Mouse (Mus musculus): ENCODE results near the gene Sept8. TPM values are rescaled to one million over a fixed set of nuclear protein-coding genes. Genes with fewer than 3 reads are reported as not detected.
A peak's percentile ranks its signal among the peaks of the same experiment; 100 is the strongest.

The Sept8 gene
- total RNA-seq (2014; fragmentation: Nextera tagmentation) = 4.4 and 4.9 TPM in 2 replicates
- total RNA-seq (2017) = 4.4 and 5.7 TPM in 2 replicates

DNA sequence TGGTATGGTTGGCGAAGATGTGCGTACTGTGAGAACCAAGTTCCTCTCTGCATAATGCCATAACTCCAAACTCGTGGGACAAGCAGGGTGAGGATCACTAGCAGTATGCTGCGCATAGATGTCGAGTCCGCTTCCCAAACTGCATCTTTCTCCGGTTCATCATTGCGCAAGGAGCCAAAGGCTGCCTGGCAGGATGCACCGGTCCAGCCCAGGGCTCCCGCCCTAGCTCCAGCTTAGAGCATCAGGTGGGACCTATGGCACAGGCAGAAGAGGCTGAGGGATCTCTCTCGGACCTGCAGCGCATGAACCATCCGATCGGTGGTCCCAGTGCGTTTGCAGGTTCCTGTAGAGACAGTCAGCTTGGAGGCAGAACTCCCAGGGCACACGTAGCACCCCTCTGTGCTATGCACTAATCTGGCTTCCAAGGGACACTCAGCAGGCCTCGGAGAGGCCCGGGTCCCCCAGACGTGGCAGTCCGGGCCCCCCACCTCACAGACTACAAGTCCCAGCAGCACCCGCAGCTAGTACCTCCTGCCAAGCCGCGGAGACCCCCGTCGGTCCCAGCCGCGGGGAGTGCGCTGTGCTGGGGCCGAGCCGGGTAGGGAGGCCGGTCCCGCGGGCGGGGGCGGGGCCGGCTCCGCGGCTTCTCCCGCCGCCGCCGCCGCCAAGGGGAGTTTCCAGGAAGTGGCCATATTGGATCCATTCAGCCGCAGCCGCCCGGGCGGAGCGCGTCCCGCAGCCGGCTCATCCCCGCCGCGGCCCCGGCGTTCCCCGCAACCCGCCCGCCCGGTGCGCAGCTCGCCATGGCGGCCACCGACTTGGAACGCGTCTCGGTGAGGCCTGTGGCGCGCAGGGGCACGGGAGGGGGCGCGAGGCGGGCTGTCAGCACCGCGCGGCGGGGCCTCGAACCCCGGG lies at the start of gene Sept8:
Gene Sept8, plus strand, starts transcription at position 51 of the 915 bp plus-strand sequence.
- peak; percentile 74 for ATAC-seq (replicated peaks; ENCODE audit: poor library complexity, severe bottlenecking)

DNA sequence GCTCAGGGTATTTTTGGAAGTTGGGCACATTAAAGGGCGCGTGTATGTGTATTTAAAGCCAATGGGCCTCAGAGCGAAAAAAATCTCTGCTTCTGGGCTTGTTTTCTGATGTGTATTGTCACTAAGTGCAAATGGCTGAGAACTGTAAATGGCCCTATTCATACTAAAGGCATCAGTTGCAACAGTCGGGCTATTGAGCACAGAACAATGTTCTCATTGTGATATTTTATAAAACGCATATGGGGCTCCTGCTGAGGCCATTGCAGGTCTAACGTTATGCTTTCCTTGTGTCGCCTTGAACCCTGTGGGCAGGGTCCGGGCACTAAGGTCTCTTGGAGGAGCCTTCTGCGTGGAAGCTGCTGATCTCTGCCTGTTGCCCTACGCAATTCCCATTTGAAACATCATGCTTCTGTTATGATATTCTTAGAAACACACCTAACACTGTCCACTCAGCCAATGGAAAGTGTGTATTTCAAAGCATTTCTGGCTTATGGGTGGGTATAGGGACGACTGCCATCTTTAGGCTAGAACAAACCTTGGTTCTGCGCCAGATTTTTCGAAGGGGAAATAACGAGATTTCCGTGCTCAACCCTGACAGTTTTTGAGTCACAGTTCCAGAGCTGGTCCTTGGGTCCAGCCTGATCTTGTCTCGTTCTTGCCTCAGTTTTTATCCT lies 49.6 kb upstream of the Sept8 start:
- ATAC-seq (replicated peaks; ENCODE audit: poor library complexity, severe bottlenecking) = no peak

DNA sequence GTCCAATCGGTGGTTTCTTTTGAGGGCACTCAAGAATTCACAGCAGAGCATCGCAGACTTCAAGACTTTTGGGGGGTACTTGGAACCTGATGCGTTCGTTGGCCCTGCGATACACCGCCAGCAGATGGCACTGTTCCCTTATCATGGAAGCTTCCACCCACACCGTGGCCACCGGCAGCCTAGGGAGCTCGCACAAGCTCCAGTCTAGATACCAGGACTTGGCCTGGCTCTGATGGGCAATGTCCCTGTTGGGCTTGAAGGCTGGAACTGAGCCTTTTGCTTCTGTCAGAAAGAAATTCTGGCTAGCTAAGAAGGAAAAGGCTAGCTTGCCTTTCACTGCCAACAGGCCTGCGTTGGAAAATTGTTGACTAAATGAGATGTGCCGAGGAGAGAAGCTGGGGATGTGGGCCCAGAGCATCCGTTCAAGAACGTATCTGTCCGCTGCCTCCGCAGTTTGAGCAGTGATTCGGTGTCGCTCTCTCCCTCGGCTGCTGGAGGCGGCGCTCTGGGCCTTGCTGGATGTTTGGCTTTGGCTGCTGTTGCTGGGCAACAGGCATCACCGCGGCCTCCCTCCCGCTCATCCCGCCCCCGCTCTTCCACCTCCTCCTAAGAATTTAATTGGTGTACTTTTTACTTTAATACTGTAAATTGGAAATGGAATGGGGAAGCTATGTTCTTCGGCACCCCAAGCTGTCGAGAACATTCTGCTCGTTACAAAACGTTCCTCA lies 48.9 kb upstream of the Sept8 start, which contains the start of gene Gm9837:
Gene Gm9837, minus strand, starts transcription at position 512 of the 728 bp plus-strand sequence.
- ATAC-seq (replicated peaks; ENCODE audit: poor library complexity, severe bottlenecking) = peak; percentile 86

DNA sequence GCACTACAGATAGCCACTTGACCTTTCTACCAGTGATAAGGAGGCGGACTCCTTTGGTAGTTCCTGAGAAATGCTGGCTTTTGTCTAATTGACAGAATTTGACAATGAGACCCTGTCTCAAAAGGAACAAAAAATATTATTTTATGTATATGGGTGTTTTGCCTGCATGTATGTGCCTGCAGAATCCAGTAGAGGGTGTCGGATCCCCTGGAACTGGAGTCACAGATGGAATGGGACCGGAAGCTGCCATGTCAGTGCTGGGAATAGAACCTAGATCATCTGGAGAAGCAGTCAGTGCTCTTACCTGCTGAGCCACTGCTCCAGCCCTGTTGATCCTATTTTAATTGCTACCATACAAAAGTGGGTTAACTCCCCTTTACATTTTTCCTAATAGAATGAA lies 46.3 kb upstream of the Sept8 start:
- no peak for ATAC-seq (replicated peaks; ENCODE audit: poor library complexity, severe bottlenecking)

DNA sequence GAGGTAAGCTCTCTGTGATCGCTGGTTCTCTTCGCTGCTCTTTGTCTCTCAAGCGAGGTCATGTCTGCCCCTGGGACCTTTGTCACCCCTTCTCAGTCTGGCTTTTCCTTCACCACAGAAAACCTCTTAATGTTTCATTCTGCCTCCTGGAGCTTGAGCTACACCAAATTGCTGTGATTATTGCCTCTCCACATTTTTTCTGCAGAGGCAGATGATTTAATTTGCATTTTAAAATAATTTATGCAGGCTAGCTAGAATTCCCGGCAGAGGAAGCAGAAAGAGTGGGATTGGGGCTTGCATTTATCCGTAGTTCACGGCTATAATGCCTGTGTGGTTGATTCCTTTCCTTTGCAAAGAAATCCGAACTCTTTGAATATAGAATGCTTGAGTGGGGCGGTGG lies 43.4 kb upstream of the Sept8 start:
- ATAC-seq (replicated peaks; ENCODE audit: poor library complexity, severe bottlenecking) = no peak

DNA sequence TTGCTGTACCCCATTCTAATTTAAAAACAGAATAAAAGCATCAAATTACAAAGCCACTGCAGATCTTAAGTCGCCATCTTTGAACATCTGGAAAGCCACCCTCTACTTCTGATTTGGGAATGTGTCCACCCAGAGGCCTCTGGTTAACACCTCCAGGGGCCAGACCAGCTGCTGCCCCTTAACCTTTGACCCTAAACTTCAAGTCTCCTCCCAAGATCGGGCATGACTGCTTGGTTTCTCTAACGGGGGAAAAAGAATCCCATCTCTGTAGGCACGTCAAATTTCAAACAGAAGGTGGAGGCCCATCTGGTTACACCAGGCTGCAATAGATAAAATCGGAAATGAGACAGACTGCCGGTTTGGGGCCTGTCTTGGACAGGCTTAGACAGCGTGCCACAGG lies 41.2 kb upstream of the Sept8 start:
- no peak for ATAC-seq (replicated peaks; ENCODE audit: poor library complexity, severe bottlenecking)

DNA sequence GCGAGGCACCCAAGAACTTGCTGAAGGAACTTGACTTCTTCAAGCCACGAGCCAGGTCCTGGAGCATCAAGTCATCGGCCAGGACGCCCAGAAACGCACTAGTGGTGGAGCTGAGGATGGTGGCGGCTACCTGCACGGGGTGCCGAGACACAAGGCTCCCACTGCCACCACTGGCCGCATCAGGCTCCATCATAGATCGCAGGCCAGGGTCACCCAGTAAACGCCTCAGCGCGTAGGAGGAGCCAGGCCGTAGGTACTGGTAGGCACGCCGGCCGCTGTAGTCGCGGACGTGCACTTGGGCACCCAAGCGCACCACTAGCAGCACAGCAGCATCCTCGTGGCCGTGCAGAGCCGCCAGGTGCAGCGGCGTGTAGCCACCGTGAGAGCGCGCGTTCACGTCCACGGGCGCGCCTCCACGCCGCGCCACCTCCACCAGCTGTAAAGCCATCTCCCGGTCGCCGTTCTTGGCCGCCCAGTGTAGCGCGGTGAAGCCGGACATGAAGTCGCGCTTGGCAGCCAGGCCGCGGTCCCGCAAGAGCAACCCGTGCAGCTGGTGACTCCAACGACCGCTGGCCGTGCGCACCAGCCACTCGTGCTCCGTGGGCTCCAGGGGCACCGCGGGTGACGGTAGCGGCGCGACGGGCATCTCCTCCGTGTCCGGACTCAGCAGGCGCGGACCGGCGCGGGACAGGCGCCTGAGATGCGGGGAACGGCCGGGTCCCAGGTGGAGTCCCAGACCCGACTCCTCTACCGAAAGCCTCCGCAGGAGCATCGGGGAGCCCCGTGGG lies 40.5 kb upstream of the Sept8 start:
- ATAC-seq (replicated peaks; ENCODE audit: poor library complexity, severe bottlenecking) = peak; percentile 19

DNA sequence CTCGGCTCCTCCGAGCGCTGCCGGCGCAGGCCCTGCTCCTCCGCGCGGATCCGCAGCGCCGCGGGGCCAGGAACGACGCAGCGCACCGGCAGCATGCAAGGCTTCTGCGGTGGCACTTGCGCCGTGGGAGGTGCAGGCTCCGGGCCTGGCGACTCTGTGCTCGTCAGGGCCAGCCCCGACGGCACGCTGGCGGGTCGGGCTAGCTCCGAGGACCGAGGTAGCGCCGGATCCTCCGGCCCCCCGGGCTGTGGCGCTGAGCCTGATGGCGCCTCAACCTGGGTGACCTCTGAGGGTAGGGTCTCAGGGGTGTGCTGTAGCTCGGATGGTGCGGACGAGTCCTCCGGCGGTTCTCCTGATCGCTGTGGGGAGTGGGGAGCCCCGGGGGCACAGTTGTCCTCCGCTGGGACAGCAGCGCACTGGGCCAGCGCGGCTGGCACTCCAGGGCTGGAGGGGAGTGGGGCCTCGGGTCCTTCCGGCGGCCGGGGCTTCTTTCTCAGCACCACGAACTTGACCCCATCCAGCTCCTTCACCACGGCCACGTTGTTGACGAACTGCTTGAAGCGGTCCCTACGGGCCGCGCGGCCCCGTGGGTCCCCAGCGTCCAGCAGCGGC lies 39.8 kb upstream of the Sept8 start:
- ATAC-seq (replicated peaks; ENCODE audit: poor library complexity, severe bottlenecking) = no peak; the same call in 1 of the 2 replicates

DNA sequence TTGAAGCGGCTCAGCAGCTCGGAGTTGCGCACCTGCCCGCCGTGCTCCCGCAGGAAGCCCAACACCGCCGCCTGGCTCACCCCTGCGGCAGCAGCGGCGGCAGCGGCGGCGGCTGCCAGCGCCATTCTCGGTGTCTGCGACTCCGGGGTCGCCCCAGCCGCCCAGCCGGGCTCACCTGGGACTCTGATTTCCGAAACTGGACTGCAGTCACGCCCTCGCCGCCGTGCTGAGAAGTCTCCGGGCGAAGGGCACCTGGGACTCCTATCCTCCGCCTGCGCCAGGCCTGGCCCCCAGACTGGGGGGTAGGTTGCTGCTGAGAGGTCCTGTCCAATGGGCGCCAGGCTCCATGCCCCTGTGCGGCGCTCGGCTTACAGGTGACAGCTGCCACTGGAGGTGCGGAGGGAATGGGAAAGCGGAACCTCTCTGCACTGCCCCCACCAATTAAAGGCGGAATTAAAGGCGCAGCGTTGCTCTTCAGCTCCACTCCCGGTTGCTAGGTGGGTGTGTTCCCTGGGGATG lies 39.2 kb upstream of the Sept8 start, which contains the start of the genes Gm9945 and Sowaha:
Gene Gm9945, plus strand, starts transcription at position 384 of the 519 bp plus-strand sequence.
Gene Sowaha, minus strand, starts transcription at position 492 of the 519 bp plus-strand sequence.
- peak; percentile 63 for ATAC-seq (replicated peaks; ENCODE audit: poor library complexity, severe bottlenecking)

DNA sequence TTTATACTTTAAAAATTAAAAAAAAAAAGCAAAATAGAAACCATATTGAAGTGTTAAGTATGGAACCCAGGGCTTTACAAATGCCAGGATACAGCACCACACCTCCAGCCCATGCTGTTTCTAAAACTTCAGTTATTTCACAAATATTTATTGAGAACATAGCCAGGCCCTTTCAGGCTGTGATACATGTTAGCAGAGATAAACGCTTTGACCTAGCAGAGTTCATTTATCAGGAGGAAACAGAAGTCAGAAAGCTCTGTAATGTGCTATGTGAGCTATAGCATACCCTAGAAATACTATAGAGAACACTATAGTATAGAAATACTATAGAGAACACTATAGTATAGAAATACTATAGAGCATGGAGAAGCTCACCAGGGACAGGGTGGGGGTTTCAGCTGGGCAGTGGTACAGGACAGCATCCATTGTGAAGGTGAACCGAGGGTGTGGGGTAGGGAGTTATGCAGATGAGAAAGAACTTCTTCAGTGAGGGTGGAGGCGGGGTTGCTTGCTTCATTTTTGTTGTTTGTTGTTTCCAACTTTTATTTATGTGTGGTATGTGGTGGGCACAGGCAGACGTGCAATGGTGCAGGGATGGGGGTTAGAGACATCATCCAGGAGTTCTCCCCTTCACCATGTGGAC lies 37.8 kb upstream of the Sept8 start:
- no peak for ATAC-seq (replicated peaks; ENCODE audit: poor library complexity, severe bottlenecking)

DNA sequence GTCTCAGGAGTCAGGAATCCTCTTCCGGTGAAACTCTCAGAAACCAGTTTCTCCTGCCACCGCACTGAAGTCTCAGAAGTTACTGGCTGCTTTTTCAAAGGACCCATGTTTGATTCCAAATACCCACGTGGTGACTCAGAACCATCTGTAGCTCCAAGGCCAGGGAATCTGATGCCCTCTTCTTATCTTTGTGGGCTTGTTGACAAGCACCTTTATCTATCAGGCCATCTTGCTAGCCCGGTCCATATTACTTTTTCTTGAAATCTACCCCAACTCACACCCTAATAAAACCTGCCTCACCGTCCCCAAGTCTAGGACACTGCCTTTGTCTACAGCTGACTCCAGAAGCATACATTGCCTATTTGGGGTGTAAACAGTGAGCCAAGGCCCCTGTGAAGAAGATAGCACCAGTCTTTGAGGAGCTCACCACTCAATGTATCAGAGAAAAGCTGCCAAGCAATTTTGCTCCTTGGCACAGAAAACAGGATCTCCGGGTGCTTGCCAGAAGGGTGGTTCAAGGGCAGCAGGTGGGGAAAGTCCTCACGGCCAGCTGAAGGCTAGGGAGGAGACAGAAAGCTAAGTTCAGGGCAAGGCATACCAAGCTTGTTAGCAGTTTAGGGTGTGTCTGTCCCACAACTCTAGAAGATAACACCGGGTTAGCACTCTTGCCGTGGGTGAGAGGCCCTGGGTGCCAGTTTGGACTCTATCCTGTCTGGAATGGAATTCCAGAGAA lies 35.7 kb upstream of the Sept8 start:
- no peak for ATAC-seq (replicated peaks; ENCODE audit: poor library complexity, severe bottlenecking)

DNA sequence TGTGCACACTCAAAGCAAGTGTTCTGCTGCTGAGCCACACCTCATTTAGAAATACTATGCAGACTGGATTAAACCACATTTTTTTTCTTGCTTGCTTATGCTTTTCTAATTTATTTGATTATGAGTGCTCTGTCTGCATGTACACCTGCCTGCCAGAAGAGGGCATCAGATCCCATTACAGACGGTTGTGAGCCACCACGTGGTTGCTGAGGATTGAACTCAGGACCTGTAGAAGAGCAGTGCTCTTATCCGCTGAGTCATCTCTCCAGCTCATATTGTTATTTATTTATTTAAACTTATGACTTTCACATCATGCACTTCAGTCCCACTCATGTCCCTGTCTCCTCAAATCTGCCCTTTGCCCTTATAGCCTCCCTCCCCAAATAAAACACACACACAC lies 33.3 kb upstream of the Sept8 start:
- ATAC-seq (replicated peaks; ENCODE audit: poor library complexity, severe bottlenecking) = no peak

DNA sequence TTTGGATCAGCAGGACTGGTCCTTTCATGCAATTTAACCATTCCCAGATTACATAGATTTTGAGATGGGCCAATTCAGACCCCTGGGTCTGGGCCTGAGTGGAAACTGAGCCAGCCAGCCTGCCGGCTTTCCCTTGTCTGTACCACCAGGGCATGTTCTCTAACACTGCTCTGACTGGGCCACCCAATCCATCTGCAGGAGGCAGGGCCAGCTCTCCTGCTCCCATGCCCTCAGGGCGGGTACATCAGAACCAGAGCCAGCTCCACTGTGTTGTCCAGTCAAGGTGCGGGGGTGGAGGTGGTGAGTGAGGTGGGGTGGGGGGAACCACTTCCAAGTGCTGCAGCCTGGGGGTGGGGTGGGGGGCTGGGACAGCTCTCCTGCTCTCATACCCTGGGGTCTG lies 32.7 kb upstream of the Sept8 start:
- no peak for ATAC-seq (replicated peaks; ENCODE audit: poor library complexity, severe bottlenecking)

DNA sequence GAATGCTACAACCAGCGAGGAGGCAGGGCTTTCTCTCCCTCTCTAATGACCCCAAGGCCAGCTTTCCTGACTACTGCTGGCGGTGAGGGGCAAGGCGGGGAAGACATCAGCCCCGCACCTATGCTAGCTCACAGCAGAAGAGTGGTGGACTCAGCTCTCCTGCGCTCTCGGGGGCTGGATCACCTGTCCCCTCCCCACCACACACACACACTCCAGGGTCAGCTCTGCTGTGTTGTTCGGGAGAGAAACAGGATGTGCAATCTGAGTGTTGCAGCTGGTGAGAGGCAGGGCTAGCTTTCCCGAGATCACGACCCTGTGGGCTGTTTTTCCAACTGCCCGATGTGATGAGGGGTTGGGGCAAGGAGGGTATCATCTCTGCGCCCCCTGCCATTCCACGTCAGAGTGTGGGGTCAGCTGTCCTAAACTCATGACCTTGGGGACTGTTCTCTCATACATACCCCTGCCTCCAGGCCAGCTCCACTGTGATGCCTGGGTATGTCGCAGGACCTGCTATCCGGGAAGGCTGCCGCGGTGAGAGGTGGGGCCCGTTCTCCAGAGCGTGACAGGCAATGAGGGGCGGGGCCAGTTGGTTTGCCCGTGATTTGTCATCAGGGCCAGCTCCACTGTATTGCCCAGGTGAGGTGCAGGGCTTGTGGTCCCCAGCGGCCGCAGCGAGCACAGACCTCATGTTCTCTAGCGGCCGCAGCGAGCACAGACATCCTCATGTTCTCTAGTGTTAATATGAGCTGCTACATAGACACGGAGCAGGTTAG lies 32.0 kb upstream of the Sept8 start:
- ATAC-seq (replicated peaks; ENCODE audit: poor library complexity, severe bottlenecking) = peak; percentile 30

DNA sequence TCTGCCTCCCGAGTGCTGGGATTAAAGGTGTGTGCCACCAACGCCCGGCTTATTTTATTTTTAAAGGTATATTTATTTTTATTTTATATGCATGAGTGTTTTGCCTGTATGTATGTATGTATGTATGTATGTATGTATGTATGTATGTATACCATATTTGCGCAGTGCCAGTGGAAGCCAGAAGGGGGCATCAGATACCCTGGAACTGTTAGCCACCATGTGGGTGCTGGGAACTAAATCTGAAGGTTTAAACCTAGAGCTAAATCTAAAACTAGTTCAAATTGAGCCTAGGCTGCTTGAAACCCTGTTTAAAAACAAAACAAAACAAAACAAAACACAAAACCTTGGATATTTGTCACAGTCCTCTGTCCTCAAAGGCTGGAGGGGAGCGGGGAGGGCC lies 30.1 kb upstream of the Sept8 start:
- no peak for ATAC-seq (replicated peaks; ENCODE audit: poor library complexity, severe bottlenecking)

DNA sequence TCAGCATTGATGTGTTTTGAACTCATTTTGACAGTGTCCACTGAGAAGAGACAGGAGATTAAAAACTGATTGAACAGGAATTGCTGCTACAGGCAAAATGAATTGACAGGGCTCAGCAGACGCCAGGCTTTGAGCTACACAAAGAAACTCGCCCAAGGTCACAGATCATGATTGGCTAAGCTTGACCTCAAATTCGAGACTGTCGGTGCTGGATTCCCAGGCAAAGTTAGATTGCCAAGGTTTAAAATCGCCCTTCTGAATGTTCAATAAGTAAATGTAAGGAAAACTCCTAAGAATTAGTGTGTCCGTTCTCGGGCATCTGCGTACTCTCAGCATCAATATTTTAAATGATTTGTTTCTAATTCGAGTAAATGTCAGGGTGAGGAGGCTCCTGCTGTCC lies 29.6 kb upstream of the Sept8 start:
- ATAC-seq (replicated peaks; ENCODE audit: poor library complexity, severe bottlenecking) = no peak

DNA sequence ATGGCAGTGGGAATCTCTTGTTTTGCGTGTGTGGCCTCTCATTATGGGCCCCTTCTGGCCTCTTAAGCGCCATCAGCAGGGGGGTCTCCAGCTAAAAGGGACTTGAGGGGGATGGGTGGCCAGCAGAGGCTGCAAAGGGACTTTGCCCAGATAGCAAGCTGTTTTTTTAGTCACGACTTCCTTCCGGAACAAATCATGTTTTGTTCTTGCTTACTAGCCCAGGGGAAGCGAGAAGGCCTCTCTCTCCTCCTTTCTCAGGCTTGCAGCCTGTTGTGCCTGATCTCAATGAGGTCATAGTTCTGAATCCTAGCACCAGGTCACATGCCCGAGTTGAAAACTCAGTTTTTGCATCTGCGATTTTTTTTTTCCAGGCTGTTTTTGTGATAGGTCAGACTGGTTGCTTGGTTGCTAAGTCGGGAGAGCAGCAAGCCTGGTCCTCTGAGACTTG lies 27.1 kb upstream of the Sept8 start:
- ATAC-seq (replicated peaks; ENCODE audit: poor library complexity, severe bottlenecking) = no peak
